Mouse (Mus musculus): ENCODE measurements around the gene Hist1h1d. TPM values are rescaled to one million over a fixed set of nuclear protein-coding genes. Genes with fewer than 3 reads are reported as not detected.
"Not testable (repeated sequence)": the region's sequence is repeated elsewhere in the genome, so short reads cannot be mapped to it uniquely, and the experiment has no call there.

Gene Hist1h1d
- polyA plus RNA-seq, 1 experiment from 2014 or later: 0.64 TPM

GRCm38 (mm10) chr13:23561531-23561882 lies 8.4 kb downstream of the Hist1h1d start:
- Histone ChIP-seq H3K4me3 (ENCODE audit: low read depth, low read length) (peak overlapping the region; percentile 38; the same call in 1 of the 2 replicates), H3K9ac (ENCODE audit: low read length) (peak overlapping the region; percentile 52), H3K4me2 (ENCODE audit: low read length) (peak overlapping the region; percentile 92), H3K27ac (ENCODE audit: low read depth) (peak overlapping the region; percentile 99)
- H3K4me1 ChIP-seq (replicated peaks; ENCODE audit: control insufficient read depth, insufficient read depth, low read length); H3K27me3 ChIP-seq (replicated peaks; ENCODE audit: control insufficient read depth, insufficient read depth, low read length); H3K9me3 ChIP-seq (ENCODE audit: control insufficient read depth, low read length); DNase-seq (ENCODE audit: low spot score); ATAC-seq (replicated peaks; ENCODE audit: low FRiP score, low TSS enrichment, low read depth); H3K36me3 ChIP-seq (ENCODE audit: control insufficient read depth, insufficient read depth, low read length): not testable (repeated sequence)
- 0% methylated on average over 2 of the region's 5 CpGs for WGBS

DNA sequence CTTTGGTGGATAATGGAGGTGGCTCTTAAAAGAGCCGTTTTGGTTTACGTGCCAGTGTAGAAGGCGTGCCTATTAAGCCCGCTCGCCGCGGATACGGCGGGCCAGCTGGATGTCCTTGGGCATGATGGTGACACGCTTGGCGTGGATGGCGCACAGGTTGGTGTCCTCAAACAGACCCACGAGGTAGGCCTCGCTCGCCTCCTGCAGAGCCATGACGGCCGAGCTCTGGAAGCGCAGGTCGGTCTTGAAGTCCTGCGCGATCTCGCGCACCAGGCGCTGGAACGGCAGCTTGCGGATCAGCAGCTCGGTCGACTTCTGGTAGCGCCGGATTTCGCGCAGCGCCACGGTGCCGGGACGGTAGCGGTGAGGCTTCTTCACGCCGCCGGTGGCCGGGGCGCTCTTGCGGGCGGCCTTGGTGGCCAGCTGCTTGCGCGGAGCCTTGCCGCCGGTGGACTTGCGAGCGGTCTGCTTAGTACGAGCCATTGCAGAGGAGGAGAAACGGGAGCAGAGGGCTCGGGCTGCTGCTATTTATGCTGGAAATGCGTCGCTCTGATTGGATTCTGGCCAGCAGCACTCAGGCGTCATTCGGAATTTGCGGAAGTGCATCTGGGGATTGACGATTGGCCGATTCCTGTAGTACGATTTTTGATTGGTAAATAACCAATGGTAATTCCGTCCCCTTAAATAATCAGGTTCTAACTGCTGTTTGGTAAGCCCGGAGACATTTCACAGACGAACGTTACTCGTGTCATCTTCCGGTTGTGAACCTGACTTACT lies 9.0 kb downstream of the Hist1h1d start, which contains the start of gene Hist1h3e:
Gene Hist1h3e, minus strand, starts transcription at position 487 of the 777 bp plus-strand sequence.
- WGBS: under 1% methylated on average over 49 of the region's 67 CpGs
- not testable (repeated sequence) for H3K4me1 ChIP-seq (replicated peaks; ENCODE audit: control insufficient read depth, insufficient read depth, low read length); H3K27me3 ChIP-seq (replicated peaks; ENCODE audit: control insufficient read depth, insufficient read depth, low read length); H3K9me3 ChIP-seq (ENCODE audit: control insufficient read depth, low read length); H3K36me3 ChIP-seq (ENCODE audit: control insufficient read depth, insufficient read depth, low read length)
- ATAC-seq (replicated peaks; ENCODE audit: low FRiP score, low TSS enrichment, low read depth) (peak; percentile 90), DNase-seq (ENCODE audit: low spot score) (peak; percentile 98)
- Histone ChIP-seq H3K27ac (ENCODE audit: low read depth) (peak within 1 kb of the TSS; percentile 99), H3K4me2 (ENCODE audit: low read length) (peak within 1 kb of the TSS; percentile 92), H3K9ac (ENCODE audit: low read length) (peak within 1 kb of the TSS; percentile 73), H3K4me3 (ENCODE audit: low read depth, low read length) (peak within 1 kb of the TSS; percentile 38)

DNA sequence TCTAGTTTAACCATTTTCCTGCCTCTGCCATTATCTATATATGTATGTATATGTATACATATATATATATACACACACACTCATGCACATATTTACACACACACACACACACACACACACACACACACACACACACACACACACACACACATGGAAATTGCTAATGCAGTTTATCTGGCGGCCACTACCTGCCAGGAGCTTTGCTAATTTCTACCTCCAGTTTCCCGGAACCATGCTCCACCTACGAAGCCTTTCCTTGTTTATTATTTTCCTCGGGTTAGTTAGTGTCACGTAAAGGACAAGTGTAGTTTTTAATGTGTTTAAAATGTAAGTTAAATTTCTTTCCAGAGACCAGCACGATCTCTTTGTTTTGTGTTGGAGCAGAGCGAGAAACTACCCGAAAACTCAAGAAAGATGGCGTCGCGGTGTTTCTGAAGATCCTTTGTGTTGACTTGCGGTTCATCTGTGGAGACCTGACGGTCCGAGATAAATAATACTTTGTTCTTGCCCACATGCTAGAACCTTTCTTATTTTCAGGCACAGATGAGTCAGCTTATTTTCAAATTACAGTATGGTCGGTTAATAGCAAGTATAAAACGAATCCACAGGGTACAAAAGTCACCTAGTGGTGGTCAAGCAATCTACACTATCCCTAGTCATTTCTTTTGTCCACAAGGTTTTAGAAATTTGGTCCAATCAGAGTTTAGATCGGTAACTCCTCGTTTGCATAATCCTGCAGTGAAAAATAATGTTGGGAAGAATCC lies 9.8 kb downstream of the Hist1h1d start:
- Histone ChIP-seq H3K9ac (ENCODE audit: low read length) (peak overlapping the region; percentile 73), H3K36me3 (ENCODE audit: control insufficient read depth, insufficient read depth, low read length) (no peaks in the 10 kb centered on the region), H3K9me3 (ENCODE audit: control insufficient read depth, low read length) (no peaks in the 10 kb centered on the region), H3K4me1 (replicated peaks; ENCODE audit: control insufficient read depth, insufficient read depth, low read length) (no peaks in the 10 kb centered on the region), H3K27ac (ENCODE audit: low read depth) (peak overlapping the region; percentile 99), H3K4me2 (ENCODE audit: low read length) (peak overlapping the region; percentile 92), H3K4me3 (ENCODE audit: low read depth, low read length) (peak overlapping the region; percentile 38), H3K27me3 (replicated peaks; ENCODE audit: control insufficient read depth, insufficient read depth, low read length) (no peaks in the 10 kb centered on the region)
- ATAC-seq (replicated peaks; ENCODE audit: low FRiP score, low TSS enrichment, low read depth): peak; percentile 72
- peak; percentile 72 for DNase-seq (ENCODE audit: low spot score)
- WGBS: 3% methylated on average over 18 of the region's 18 CpGs

DNA sequence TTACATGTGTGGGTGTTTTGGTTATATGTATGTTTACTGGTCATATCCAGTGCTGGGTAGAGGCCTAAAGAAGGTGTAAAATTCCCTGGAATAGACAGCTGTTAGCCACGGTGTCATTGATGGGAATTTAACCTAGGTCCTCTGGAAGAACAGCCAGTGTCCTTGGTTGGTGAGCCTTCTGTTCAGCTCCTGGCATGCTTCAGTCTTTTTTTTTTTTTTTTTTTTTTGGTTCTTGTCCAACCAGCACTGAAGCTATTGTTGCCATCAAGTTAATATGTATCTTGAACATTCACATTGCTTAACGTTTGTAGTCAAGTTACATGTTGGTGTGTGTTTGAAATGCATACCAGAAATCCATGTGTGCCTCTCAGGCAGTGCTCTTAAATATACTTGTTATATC lies 11.4 kb downstream of the Hist1h1d start:
- no peak overlapping the region for H3K27ac ChIP-seq (ENCODE audit: low read depth)

DNA sequence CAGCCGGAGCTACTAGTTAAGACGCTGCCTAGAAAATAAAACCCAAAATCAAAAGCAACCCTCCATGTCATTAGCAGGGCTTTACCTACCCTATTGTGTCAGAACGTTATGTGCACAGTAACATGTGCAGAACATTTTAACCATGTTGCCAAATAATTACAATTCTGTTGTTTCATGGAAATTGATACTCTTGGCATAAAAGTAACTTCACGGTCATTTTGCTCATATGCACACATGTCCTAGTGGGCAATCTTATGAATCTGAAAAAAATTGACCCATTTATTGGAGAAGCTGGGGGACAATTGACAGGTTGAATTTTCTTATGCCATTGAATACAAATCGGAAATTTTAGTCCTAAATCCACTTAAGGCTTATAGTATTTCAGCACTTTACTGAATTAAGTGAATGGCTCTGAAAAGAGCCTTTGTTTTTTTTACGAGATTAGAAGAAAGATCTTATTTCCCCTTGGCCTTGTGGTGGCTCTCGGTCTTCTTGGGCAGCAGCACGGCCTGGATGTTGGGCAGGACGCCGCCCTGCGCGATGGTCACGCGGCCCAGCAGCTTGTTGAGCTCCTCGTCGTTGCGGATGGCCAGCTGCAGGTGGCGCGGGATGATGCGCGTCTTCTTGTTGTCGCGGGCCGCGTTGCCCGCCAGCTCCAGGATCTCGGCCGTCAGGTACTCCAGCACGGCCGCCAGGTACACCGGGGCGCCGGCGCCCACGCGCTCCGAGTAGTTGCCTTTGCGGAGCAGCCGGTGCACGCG lies 17.4 kb downstream of the Hist1h1d start:
- WGBS: 4% methylated on average over 20 of the region's 41 CpGs
- Histone ChIP-seq H3K4me3 (ENCODE audit: low read depth, low read length) (peak overlapping the region; percentile 59), H3K9ac (ENCODE audit: low read length) (peak overlapping the region; percentile 59), H3K27ac (ENCODE audit: low read depth) (peak overlapping the region; percentile 98), H3K4me2 (ENCODE audit: low read length) (peak overlapping the region; percentile 51)
- H3K4me1 ChIP-seq (replicated peaks; ENCODE audit: control insufficient read depth, insufficient read depth, low read length); H3K36me3 ChIP-seq (ENCODE audit: control insufficient read depth, insufficient read depth, low read length); DNase-seq (ENCODE audit: low spot score); H3K27me3 ChIP-seq (replicated peaks; ENCODE audit: control insufficient read depth, insufficient read depth, low read length); H3K9me3 ChIP-seq (ENCODE audit: control insufficient read depth, low read length); ATAC-seq (replicated peaks; ENCODE audit: low FRiP score, low TSS enrichment, low read depth): not testable (repeated sequence)

More for the DNA sequence above, 11.4 kb downstream of the Hist1h1d start:
- H3K9me3 ChIP-seq (ENCODE audit: control insufficient read depth, low read length): no peaks in the 10 kb centered on the region
- DNase-seq (ENCODE audit: low spot score) (no peak), ATAC-seq (replicated peaks; ENCODE audit: low FRiP score, low TSS enrichment, low read depth) (no peak)
- H3K27me3 ChIP-seq (replicated peaks; ENCODE audit: control insufficient read depth, insufficient read depth, low read length): no peaks in the 10 kb centered on the region
- WGBS: 82% methylated on average over 2 of the region's 2 CpGs
- no peaks in the 10 kb centered on the region for H3K36me3 ChIP-seq (ENCODE audit: control insufficient read depth, insufficient read depth, low read length)
- no peaks in the 10 kb centered on the region for H3K4me1 ChIP-seq (replicated peaks; ENCODE audit: control insufficient read depth, insufficient read depth, low read length)
- H3K4me2 ChIP-seq (ENCODE audit: low read length): no peak overlapping the region
- no peak overlapping the region for H3K9ac ChIP-seq (ENCODE audit: low read length)
- no peak overlapping the region for H3K4me3 ChIP-seq (ENCODE audit: low read depth, low read length)

GRCm38 (mm10) chr13:23571022-23571503 lies 18.0 kb downstream of the Hist1h1d start, which contains the start of the genes Hist1h2ae and Hist1h2bg:
TSS of gene Hist1h2ae (minus strand) at chr13:23571220.
TSS of gene Hist1h2bg (plus strand) at chr13:23571396.
- no peaks in the 10 kb centered on the region for H3K27me3 ChIP-seq (replicated peaks; ENCODE audit: control insufficient read depth, insufficient read depth, low read length)
- no peaks in the 10 kb centered on the region for H3K36me3 ChIP-seq (ENCODE audit: control insufficient read depth, insufficient read depth, low read length)
- H3K27ac ChIP-seq (ENCODE audit: low read depth): peak within 1 kb of the TSS; percentile 98
- 0 out of 2 replicates have a peak, but pooled peaks cover 3% of the 10 kb centered on the region for H3K4me1 ChIP-seq (replicated peaks; ENCODE audit: control insufficient read depth, insufficient read depth, low read length)
- WGBS: under 1% methylated on average over 18 of the region's 18 CpGs
- H3K4me2 ChIP-seq (ENCODE audit: low read length): peak within 1 kb of the TSS; percentile 79
- peak; percentile 86 for DNase-seq (ENCODE audit: low spot score)
- ATAC-seq (replicated peaks; ENCODE audit: low FRiP score, low TSS enrichment, low read depth): peak; percentile 85
- H3K9ac ChIP-seq (ENCODE audit: low read length): peak within 1 kb of the TSS; percentile 83
- no peaks in the 10 kb centered on the region for H3K9me3 ChIP-seq (ENCODE audit: control insufficient read depth, low read length)
- peak within 1 kb of the TSS; percentile 59 for H3K4me3 ChIP-seq (ENCODE audit: low read depth, low read length)

- not testable (repeated sequence) for H3K9me3 ChIP-seq (ENCODE audit: control insufficient read depth, low read length); H3K27me3 ChIP-seq (replicated peaks; ENCODE audit: control insufficient read depth, insufficient read depth, low read length); ATAC-seq (replicated peaks; ENCODE audit: low FRiP score, low TSS enrichment, low read depth); H3K36me3 ChIP-seq (ENCODE audit: control insufficient read depth, insufficient read depth, low read length); H3K4me1 ChIP-seq (replicated peaks; ENCODE audit: control insufficient read depth, insufficient read depth, low read length); DNase-seq (ENCODE audit: low spot score)
- Histone ChIP-seq H3K4me3 (ENCODE audit: low read depth, low read length) (peak overlapping the region; percentile 59), H3K27ac (ENCODE audit: low read depth) (peak overlapping the region; percentile 98), H3K4me2 (ENCODE audit: low read length) (peak overlapping the region; percentile 79), H3K9ac (ENCODE audit: low read length) (peak overlapping the region; percentile 83)
- under 1% methylated on average over 12 of the region's 34 CpGs for WGBS
Measured at GRCm38 (mm10) chr13:23571504-23572217, 18.6 kb downstream of the Hist1h1d start.

All from intestine, embryonic 14.5 days (tissue).